Mouse (Mus musculus) layer of hippocampus, adult 9-11 months (tissue): ENCODE measurements around the gene Pla2g4e.

Source experiments
- DNase-seq: peaks from one replicate; pipeline ENCODE4 v3.0.0; 2022

Gene Pla2g4e

GRCm38 (mm10) chr2:120153586-120154360 is 91.4 kb downstream of the Pla2g4e start:
- DNase-seq: no peak

- no peak for DNase-seq
Measured at GRCm38 (mm10) chr2:120150571-120150970, 94.6 kb downstream of the Pla2g4e start.

- no peak for DNase-seq
Measured at GRCm38 (mm10) chr2:120149634-120150033, 95.5 kb downstream of the Pla2g4e start.

- DNase-seq: no peak
Measured at GRCm38 (mm10) chr2:120147999-120148398, 97.1 kb downstream of the Pla2g4e start.

GRCm38 (mm10) chr2:120147364-120147763 is 97.8 kb downstream of the Pla2g4e start:
- no peak for DNase-seq

GRCm38 (mm10) chr2:120146543-120146942 is 98.6 kb downstream of the Pla2g4e start:
- DNase-seq: no peak

GRCm38 (mm10) chr2:120144390-120144789 is 100.7 kb downstream of the Pla2g4e start:
- DNase-seq: no peak

- DNase-seq: no peak
Measured at GRCm38 (mm10) chr2:120142336-120142735, 102.8 kb downstream of the Pla2g4e start.

- no peak for DNase-seq
Measured at GRCm38 (mm10) chr2:120141671-120142070, 103.5 kb downstream of the Pla2g4e start.

GRCm38 (mm10) chr2:120140326-120140725 is 104.8 kb downstream of the Pla2g4e start:
- DNase-seq: no peak

- no peak for DNase-seq
Measured at GRCm38 (mm10) chr2:120139091-120139490, 106.0 kb downstream of the Pla2g4e start.

GRCm38 (mm10) chr2:120137281-120137680 is 107.9 kb downstream of the Pla2g4e start:
- DNase-seq: no peak

- peak; percentile 68 for DNase-seq
Measured at GRCm38 (mm10) chr2:120134453-120135075, 110.6 kb downstream of the Pla2g4e start.

GRCm38 (mm10) chr2:120131881-120132280 is 113.3 kb downstream of the Pla2g4e start:
- DNase-seq: no peak

GRCm38 (mm10) chr2:120129252-120129908 is 115.8 kb downstream of the Pla2g4e start:
- no peak for DNase-seq

- DNase-seq: peak; percentile 27
Measured at GRCm38 (mm10) chr2:120128611-120129051, 116.5 kb downstream of the Pla2g4e start.

- DNase-seq: no peak
Measured at GRCm38 (mm10) chr2:120128011-120128410, 117.1 kb downstream of the Pla2g4e start.

- DNase-seq: no peak
Measured at GRCm38 (mm10) chr2:120126901-120127300, 118.2 kb downstream of the Pla2g4e start.

- DNase-seq: no peak
Measured at GRCm38 (mm10) chr2:120126408-120126807, 118.7 kb downstream of the Pla2g4e start.

- DNase-seq: no peak
Measured at GRCm38 (mm10) chr2:120125461-120125860, 119.7 kb downstream of the Pla2g4e start.

- DNase-seq: no peak
Measured at GRCm38 (mm10) chr2:120124946-120125345, 120.2 kb downstream of the Pla2g4e start.

- DNase-seq: no peak
Measured at GRCm38 (mm10) chr2:120124096-120124495, 121.0 kb downstream of the Pla2g4e start.

- DNase-seq: no peak
Measured at GRCm38 (mm10) chr2:120122983-120123382, 122.2 kb downstream of the Pla2g4e start.

GRCm38 (mm10) chr2:120117346-120117745 is 127.8 kb downstream of the Pla2g4e start:
- no peak for DNase-seq
